Comparison of ENCODE assay signal across 8 mouse cellular contexts in genomic region chr10:84438466-84439227, GRCm38 (mm10). TPM values are rescaled to one million over a fixed set of nuclear protein-coding genes. Genes with fewer than 3 reads are reported as not detected.
DNase-seq lines count a peak whose midpoint lies in the region; ATAC-seq lines count a peak whose summit lies in the region.

No protein-coding gene starts in this region.

- no peak for ATAC-seq in kidney, embryonic 14.5 days (ENCODE audit: low FRiP score, low TSS enrichment)
- no peak for ATAC-seq in hindbrain, embryonic 14.5 days (ENCODE audit: low FRiP score)
- no peak for ATAC-seq in midbrain, embryonic 14.5 days (ENCODE audit: low FRiP score, low TSS enrichment)
- no peak for ATAC-seq in megakaryocyte progenitor cell, adult 5-6 weeks (replicated peaks; ENCODE audit: poor library complexity)

- peaks cover 28% of the 10 kb centered on the region for H3K4me1 ChIP-seq in kidney, embryonic 14.5 days (ENCODE audit: control insufficient read depth, insufficient read depth, low read length)
- H3K4me1 ChIP-seq in embryonic facial prominence, embryonic 10.5 days, result peaks cover 80% of the 10 kb centered on the region
- H3K4me1 ChIP-seq in hindbrain, embryonic 14.5 days (replicated peaks; ENCODE audit: control insufficient read depth, insufficient read depth, low read length), result peaks cover 50% of the 10 kb centered on the region
- H3K4me1 ChIP-seq in midbrain, embryonic 14.5 days (ENCODE audit: control insufficient read depth, insufficient read depth, low read length), result peaks cover 42% of the 10 kb centered on the region

- peak overlapping the region; percentile 86 for H3K4me3 ChIP-seq in kidney, embryonic 14.5 days (ENCODE audit: low read length)
- peak overlapping the region; percentile 93 for H3K4me3 ChIP-seq in embryonic facial prominence, embryonic 10.5 days
- H3K4me3 ChIP-seq in hindbrain, embryonic 14.5 days (replicated peaks; ENCODE audit: low read length), result peak overlapping the region; percentile 83
- H3K4me3 ChIP-seq in midbrain, embryonic 14.5 days (replicated peaks; ENCODE audit: low read depth, low read length), result peak overlapping the region; percentile 82

- H3K27ac ChIP-seq in kidney, embryonic 14.5 days (ENCODE audit: low read depth, low read length), result peak overlapping the region; percentile 44; the same call in 1 of the 2 replicates
- peak overlapping the region; percentile 99 for H3K27ac ChIP-seq in embryonic facial prominence, embryonic 10.5 days (replicated peaks)
- H3K27ac ChIP-seq in hindbrain, embryonic 14.5 days, result peak overlapping the region; percentile 80
- peak overlapping the region; percentile 86 for H3K27ac ChIP-seq in midbrain, embryonic 14.5 days (replicated peaks; ENCODE audit: low read depth, low read length)

- H3K27me3 ChIP-seq in kidney, embryonic 14.5 days (ENCODE audit: control insufficient read depth, insufficient read depth, low read length), result no peaks in the 10 kb centered on the region
- no peaks in the 10 kb centered on the region for H3K27me3 ChIP-seq in embryonic facial prominence, embryonic 10.5 days (replicated peaks; ENCODE audit: low read depth, poor library complexity, severe bottlenecking)
- H3K27me3 ChIP-seq in hindbrain, embryonic 14.5 days (ENCODE audit: control insufficient read depth, insufficient read depth, low read length), result no peaks in the 10 kb centered on the region
- H3K27me3 ChIP-seq in midbrain, embryonic 14.5 days (ENCODE audit: control insufficient read depth, insufficient read depth, low read length), result no peaks in the 10 kb centered on the region

- H3K4me2 ChIP-seq in kidney, embryonic 14.5 days (replicated peaks; ENCODE audit: low read depth, low read length), result peak overlapping the region; percentile 90
- H3K4me2 ChIP-seq in hindbrain, embryonic 14.5 days (replicated peaks), result peak overlapping the region; percentile 91
- H3K4me2 ChIP-seq in midbrain, embryonic 14.5 days (ENCODE audit: low read length), result peak overlapping the region; percentile 96

- 23% methylated on average over 19 of the region's 19 CpGs for WGBS in kidney, embryonic 14.5 days
- 39% methylated on average over 19 of the region's 19 CpGs for WGBS in embryonic facial prominence, embryonic 10.5 days
- WGBS in hindbrain, embryonic 14.5 days, result 32% methylated on average over 19 of the region's 19 CpGs
- WGBS in midbrain, embryonic 14.5 days, result 23% methylated on average over 19 of the region's 19 CpGs

- H3K9me3 ChIP-seq in kidney, embryonic 14.5 days (ENCODE audit: control insufficient read depth, low read length), result no peaks in the 10 kb centered on the region
- H3K9me3 ChIP-seq in embryonic facial prominence, embryonic 10.5 days, result no peaks in the 10 kb centered on the region
- no peaks in the 10 kb centered on the region for H3K9me3 ChIP-seq in hindbrain, embryonic 14.5 days (ENCODE audit: control insufficient read depth, low read length)
- no peaks in the 10 kb centered on the region for H3K9me3 ChIP-seq in midbrain, embryonic 14.5 days (ENCODE audit: control insufficient read depth, low read length)

- no peak for DNase-seq in kidney, adult 8-10 months
- DNase-seq in embryonic facial prominence, embryonic 10.5 days (ENCODE audit: low spot score), result no peak
- peak; percentile 28 for DNase-seq in hindbrain, embryonic 14.5 days (ENCODE audit: low spot score)
- DNase-seq in midbrain, embryonic 14.5 days, result no peak
- no peak for DNase-seq in urinary bladder, adult 18-20 months (ENCODE audit: low spot score in 2 of 2)
- no peak for DNase-seq in adipocyte (ENCODE audit: low spot score)

- peak overlapping the region; percentile 98 for H3K9ac ChIP-seq in kidney, embryonic 14.5 days (ENCODE audit: low read depth, low read length)
- peak overlapping the region; percentile 99 for H3K9ac ChIP-seq in hindbrain, embryonic 14.5 days
- peak overlapping the region; percentile 100 for H3K9ac ChIP-seq in midbrain, embryonic 14.5 days (replicated peaks; ENCODE audit: low read length)

- H3K36me3 ChIP-seq in kidney, embryonic 14.5 days (ENCODE audit: control insufficient read depth, insufficient read depth, low read length), result no peaks in the 10 kb centered on the region; the same call in 1 of the 2 replicates
- peaks cover 19% of the 10 kb centered on the region for H3K36me3 ChIP-seq in embryonic facial prominence, embryonic 10.5 days (replicated peaks)
- H3K36me3 ChIP-seq in hindbrain, embryonic 14.5 days (replicated peaks; ENCODE audit: control insufficient read depth, insufficient read depth), result no peaks in the 10 kb centered on the region
- no peaks in the 10 kb centered on the region for H3K36me3 ChIP-seq in midbrain, embryonic 14.5 days (ENCODE audit: control insufficient read depth, insufficient read depth, low read length)

RNA-seq across cellular contexts. Expression of gene Nuak1, which starts 1.8 kb away (rescaled TPM):
- polyA plus RNA-seq in kidney, embryonic 14.5 days (2014; fragmentation: Nextera tagmentation; extraction: Ambion mirVana), result 3.0 and 4.1 TPM in 2 replicates
- 2.4 and 2.7 TPM in 2 replicates for polyA plus RNA-seq in embryonic facial prominence, embryonic 10.5 days (2016; fragmentation: Nextera tagmentation; extraction: Ambion mirVana)
- 4.9 TPM in 2 replicates for polyA plus RNA-seq in hindbrain, embryonic 14.5 days (2014; fragmentation: Nextera tagmentation; extraction: Ambion mirVana)
- polyA plus RNA-seq in midbrain, embryonic 14.5 days (2014; fragmentation: Nextera tagmentation; extraction: Ambion mirVana), result 5.4 and 9.2 TPM in 2 replicates
- total RNA-seq in megakaryocyte progenitor cell, adult 5-6 weeks (2015), result 0.12 TPM in 2 replicates
- total RNA-seq in megakaryocyte progenitor cell, adult 5-6 weeks (2017), result 0.03 and 0.17 TPM in 2 replicates

Comparison
In these comparisons a context has a peak if more than half of its experiments do, and no peak if none do; other contexts are left out.
1. H3K27ac ChIP-seq: peak in every context shown above with its lines; median percentile 99 in embryonic facial prominence, embryonic 10.5 days; 86 in midbrain, embryonic 14.5 days; 80 in hindbrain, embryonic 14.5 days; 44 in kidney, embryonic 14.5 days.